Mouse (Mus musculus) left cerebral cortex, adult 6 months (tissue): ENCODE data around the gene Olfr1351. TPM values are rescaled to one million over a fixed set of nuclear protein-coding genes. Genes with fewer than 3 reads are reported as not detected.

Source experiments
- long read RNA-seq, 2 experiments: library from polyadenylated mRNA; unstranded; transcript quantifications; one replicate each; pipeline ENCODE4 v2.0.0; 2019 to 2020
- polyA plus RNA-seq: library from polyadenylated mRNA; unstranded; fragments of <200 nt; fragmentation: Nextera tagmentation; gene quantifications from 2 replicates; pipeline ENCODE4 v1.2.3, GENCODE M21; 2021

Olfr1351 gene
- not detected in 2 replicates for polyA plus RNA-seq
- long read RNA-seq, experiment 1, result 0 reads
- long read RNA-seq, experiment 2, result 0 reads

DNA sequence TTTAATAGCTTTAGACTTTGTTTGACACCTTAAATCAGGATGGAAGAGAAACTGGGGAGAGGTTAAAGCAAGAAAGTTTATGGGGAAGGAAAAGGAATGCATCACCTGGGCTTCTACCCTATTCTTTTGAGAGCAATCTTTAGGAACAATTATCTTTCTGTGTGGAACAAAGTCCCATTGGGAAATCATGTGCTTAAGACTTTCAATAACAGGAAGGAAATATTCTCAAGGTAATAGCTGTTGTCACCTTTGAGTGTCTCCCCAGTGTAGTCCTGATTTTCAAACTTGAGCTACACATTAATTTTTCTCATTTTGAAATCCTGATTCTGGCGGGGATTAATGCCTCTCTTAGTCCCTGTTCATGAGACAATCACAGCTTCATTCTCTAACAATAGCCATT is at the start of gene Olfr1351:
Gene Olfr1351, plus strand, starts transcription at position 301 of the 400 bp plus-strand sequence.

DNA sequence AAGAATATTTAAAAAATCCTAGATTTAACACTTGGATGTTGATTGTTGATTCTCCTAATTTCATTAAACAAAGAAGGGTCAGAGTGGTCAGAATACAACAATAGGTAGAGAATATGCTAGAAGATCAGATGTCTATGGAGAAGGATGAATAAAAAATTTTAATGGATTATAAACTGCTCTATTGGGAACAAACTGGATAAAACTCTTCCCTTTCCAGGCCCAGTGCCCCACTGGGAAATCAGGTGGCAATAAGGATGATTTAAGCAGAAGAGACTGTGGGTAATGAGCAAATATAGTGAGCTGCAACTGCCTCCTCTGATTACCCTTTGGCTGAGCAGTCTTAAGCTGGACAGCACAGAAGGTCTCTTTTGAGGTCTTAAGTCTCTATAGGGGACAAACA is 49.3 kb upstream of the Olfr1351 start, which contains the start of gene Olfr1353:
Gene Olfr1353, plus strand, starts transcription at position 301 of the 400 bp plus-strand sequence.

DNA sequence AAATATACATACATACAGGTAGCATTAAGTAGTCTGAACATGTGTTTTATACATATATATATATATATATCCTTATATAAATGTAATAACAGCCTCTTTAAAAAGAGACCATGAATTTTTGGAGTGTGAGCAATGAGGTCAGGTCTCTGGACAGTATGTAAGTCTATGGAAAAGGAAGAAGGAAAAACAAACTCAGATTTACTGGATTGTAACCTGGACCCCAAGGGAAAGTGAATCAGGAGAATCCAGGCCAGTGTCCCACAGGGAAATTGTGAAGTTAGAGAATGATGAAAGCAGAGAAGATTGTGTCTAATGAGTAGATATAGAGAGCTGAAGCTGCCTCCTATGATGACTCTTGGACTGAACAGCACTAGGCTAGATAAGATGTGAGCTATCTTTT is 31.5 kb upstream of the Olfr1351 start, which contains the start of gene Olfr1352:
Gene Olfr1352, plus strand, starts transcription at position 301 of the 400 bp plus-strand sequence.

DNA sequence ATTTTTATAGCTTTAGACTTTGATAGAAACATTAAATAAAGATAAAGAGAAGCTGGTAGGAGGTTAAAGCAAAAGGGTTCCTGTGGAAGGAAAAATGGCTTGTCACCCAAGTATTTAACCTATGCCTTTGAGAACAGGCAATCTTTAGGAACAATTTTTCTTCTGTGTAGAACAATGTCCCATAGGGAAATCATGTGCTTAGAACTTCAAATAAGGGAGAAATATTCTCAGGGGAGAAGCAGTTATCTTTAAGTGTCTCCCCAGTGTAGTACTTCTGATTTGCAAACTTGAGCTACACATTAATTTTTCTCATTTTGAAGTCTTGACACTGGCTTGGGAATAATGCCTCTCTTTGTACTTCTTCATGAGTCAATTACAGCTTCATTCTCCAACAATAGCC is 16.2 kb downstream of the Olfr1351 start, which contains the start of gene Olfr57:
Gene Olfr57, plus strand, starts transcription at position 301 of the 400 bp plus-strand sequence.

Other genes with a start within 250 kb of the Olfr1351 start
- gene Slc1a6, start 232.0 kb upstream of the Olfr1351 start, polyA plus RNA-seq, result 2.0 and 3.3 TPM in 2 replicates
- gene Olfr1356, start 160.3 kb upstream of the Olfr1351 start, polyA plus RNA-seq, result not detected in 2 replicates
- gene Olfr1355, start 136.9 kb upstream of the Olfr1351 start, polyA plus RNA-seq, result not detected in 2 replicates
- not detected in 2 replicates for gene Olfr1354, start 99.3 kb upstream of the Olfr1351 start, polyA plus RNA-seq
- not detected in 2 replicates for gene Olfr8, start 61.8 kb upstream of the Olfr1351 start, polyA plus RNA-seq
- not detected in 2 replicates for gene Olfr1353, start 49.2 kb upstream of the Olfr1351 start, polyA plus RNA-seq
- 0.03 TPM in 1 of 2 replicates, not detected in the other for gene Olfr1352, start 31.4 kb upstream of the Olfr1351 start, polyA plus RNA-seq
- not detected in 2 replicates for gene Olfr57, start 16.3 kb downstream of the Olfr1351 start, polyA plus RNA-seq
- gene 2610008E11Rik, start 85.1 kb downstream of the Olfr1351 start, polyA plus RNA-seq, result 6.2 and 6.7 TPM in 2 replicates
- gene Vmn2r80, start 136.3 kb downstream of the Olfr1351 start, polyA plus RNA-seq, result not detected in 2 replicates
- not detected in 2 replicates for gene Vmn2r81, start 235.2 kb downstream of the Olfr1351 start, polyA plus RNA-seq